Mouse (Mus musculus) liver, embryonic 14.5 days (tissue): ENCODE results near the gene Capg.

Experiments used
- CTCF ChIP-seq: IDR thresholded peaks from 2 replicates; pipeline ENCODE4 v1.5.1; 2016; ENCODE audit warnings: antibody characterized with exemption, low read depth, control low read depth
- EP300 ChIP-seq: IDR thresholded peaks from 2 replicates; pipeline ENCODE4 v1.6.1; 2016; ENCODE audit warnings: antibody characterized with exemption, low read depth

DNA sequence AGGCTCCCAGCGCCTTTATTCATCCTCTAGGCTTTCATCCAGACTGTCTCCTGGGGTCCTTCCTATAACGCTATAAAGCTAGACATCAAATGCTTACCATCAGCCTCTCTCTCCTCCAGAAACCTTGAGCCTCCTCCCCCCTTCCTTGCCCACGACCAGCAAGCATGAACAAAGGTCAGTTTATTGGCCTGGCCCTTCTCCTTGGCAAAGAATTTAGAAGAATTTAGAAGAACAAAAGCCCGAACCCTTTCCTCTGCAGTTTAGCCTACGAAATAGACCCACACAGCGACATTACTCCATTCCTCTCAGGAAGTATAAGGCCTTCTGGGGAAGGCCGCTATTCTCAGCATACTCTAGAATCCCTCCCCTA lies 31.1 kb upstream of the Capg start:
- TF ChIP-seq CTCF (no peak), EP300 (no peak)
